8 mouse cellular contexts compared by ENCODE assay signal in genomic region chr6:53470559-53470958, GRCm38 (mm10).
A peak's percentile ranks its signal among the peaks of the same experiment; 100 is the strongest.
DNase-seq lines count a peak whose midpoint lies in the region; ATAC-seq lines count a peak whose summit lies in the region.

No protein-coding gene starts in this region.

- DNase-seq in gastrocnemius, postnatal 14 days, result peak; percentile 23
- DNase-seq in gastrocnemius, postnatal 36 days, result no peak
- DNase-seq in cerebellum, adult 9-10 months, result peak; percentile 73
- DNase-seq in ovary, postnatal 10 days (ENCODE audit: low spot score), result no peak
- no peak for DNase-seq in left cerebral cortex, postnatal 14 days (ENCODE audit: low spot score in 2 of 2)
- DNase-seq in retina, postnatal 1 day, result no peak

- intact Hi-C loops in gastrocnemius, postnatal 14 days (cut with DNase I; ENCODE audit: low total_unique reads), result no loop called here
- intact Hi-C loops in gastrocnemius, postnatal 36 days (cut with DNase I), result no loop called here
- intact Hi-C loops in left cerebral cortex, postnatal 14 days (cut with DNase I), result no loop called here

- WGBS in intestine, embryonic 16.5 days, result 41% methylated on average over 8 of the region's 8 CpGs
- WGBS in lung, embryonic 16.5 days, result 14% methylated on average over 8 of the region's 8 CpGs

- no peak overlapping the region for H3K27ac ChIP-seq in intestine, embryonic 16.5 days (ENCODE audit: low read length)
- peak overlapping the region; percentile 62; the same call in 1 of the 2 replicates for H3K27ac ChIP-seq in lung, embryonic 16.5 days (ENCODE audit: low read length)

- H3K36me3 ChIP-seq in intestine, embryonic 16.5 days (ENCODE audit: control insufficient read depth, insufficient read depth, low read length), result no peaks in the 10 kb centered on the region
- no peaks in the 10 kb centered on the region for H3K36me3 ChIP-seq in lung, embryonic 16.5 days (ENCODE audit: control insufficient read depth, insufficient read depth, low read length)

- no peak overlapping the region for H3K9ac ChIP-seq in intestine, embryonic 16.5 days (ENCODE audit: low read depth, low read length)
- no peak overlapping the region for H3K9ac ChIP-seq in lung, embryonic 16.5 days (ENCODE audit: low read length)

- ATAC-seq in intestine, embryonic 16.5 days, result no peak
- peak; percentile 62 for ATAC-seq in lung, embryonic 16.5 days (ENCODE audit: low read depth)

- H3K27me3 ChIP-seq in intestine, embryonic 16.5 days (replicated peaks; ENCODE audit: control insufficient read depth, insufficient read depth, low read length), result no peaks in the 10 kb centered on the region
- no peaks in the 10 kb centered on the region for H3K27me3 ChIP-seq in lung, embryonic 16.5 days (ENCODE audit: control insufficient read depth, insufficient read depth, low read depth, low read length)

- 0 out of 2 replicates have a peak overlapping the region, but pooled peaks have one; percentile 11 for H3K4me2 ChIP-seq in intestine, embryonic 16.5 days (ENCODE audit: low read depth, low read length)
- H3K4me2 ChIP-seq in lung, embryonic 16.5 days (ENCODE audit: low read depth, low read length), result peak overlapping the region; percentile 40

- H3K9me3 ChIP-seq in intestine, embryonic 16.5 days (ENCODE audit: control insufficient read depth, low read length), result no peaks in the 10 kb centered on the region
- no peaks in the 10 kb centered on the region for H3K9me3 ChIP-seq in lung, embryonic 16.5 days (ENCODE audit: control insufficient read depth, low read length)

- H3K4me3 ChIP-seq in intestine, embryonic 16.5 days (ENCODE audit: low read length), result no peak overlapping the region
- no peak overlapping the region for H3K4me3 ChIP-seq in lung, embryonic 16.5 days (ENCODE audit: low read length)

- H3K4me1 ChIP-seq in intestine, embryonic 16.5 days (ENCODE audit: control insufficient read depth, insufficient read depth, low read length), result peaks cover 4% of the 10 kb centered on the region; the same call in 1 of the 2 replicates
- peaks cover 9% of the 10 kb centered on the region for H3K4me1 ChIP-seq in lung, embryonic 16.5 days (replicated peaks; ENCODE audit: control insufficient read depth, insufficient read depth, low read length)

Comparison
In these comparisons a context has a peak if more than half of its experiments do, and no peak if none do; other contexts are left out.
1. DNase-seq: peak in gastrocnemius, postnatal 14 days (single experiment) and cerebellum, adult 9-10 months (single experiment); none in gastrocnemius, postnatal 36 days (0 of 2), ovary, postnatal 10 days (single experiment), left cerebral cortex, postnatal 14 days (0 of 2) and retina, postnatal 1 day (single experiment).